Mouse (Mus musculus) kidney, embryonic 15.5 days (tissue): Measurements from ENCODE around the gene Gtf3c1. TPM values are rescaled to one million over a fixed set of nuclear protein-coding genes. Genes with fewer than 3 reads are reported as not detected.

Experiments
- ATAC-seq: fragments of 200-750 bp; cut with Nextera tagmentation; replicated peaks from 2 replicates; pipeline ENCODE4 v1.8.0; 2017; ENCODE audit warnings: moderate TSS enrichment; ENCODE audit not compliant: low FRiP score
- H3K27ac ChIP-seq: fragments of 300-500 bp; sonication (generic); 2 replicates; pipeline ENCODE4 v1.5.1; 2015; ENCODE audit warnings: mild to moderate bottlenecking, inconsistent platforms
- H3K27me3 ChIP-seq: fragments of 300-500 bp; sonication (generic); 2 replicates; pipeline ENCODE4 v1.6.1; 2015; ENCODE audit warnings: inconsistent platforms
- H3K36me3 ChIP-seq: fragments of 300-500 bp; sonication (generic); 2 replicates; pipeline ENCODE4 v1.6.1; 2015; ENCODE audit warnings: inconsistent platforms
- H3K4me1 ChIP-seq: fragments of 300-500 bp; sonication (generic); 2 replicates; pipeline ENCODE4 v1.6.1; 2015; ENCODE audit warnings: inconsistent platforms
- H3K4me2 ChIP-seq: fragments of 300-500 bp; sonication (generic); 2 replicates; pipeline ENCODE4 v1.6.1; 2015; ENCODE audit warnings: moderate library complexity, mild to moderate bottlenecking, inconsistent platforms
- H3K4me3 ChIP-seq: fragments of 300-500 bp; sonication (generic); replicated peaks from 2 replicates; pipeline ENCODE4 v1.5.1; 2015; ENCODE audit warnings: mild to moderate bottlenecking, inconsistent platforms
- H3K9ac ChIP-seq: fragments of 300-500 bp; sonication (generic); 2 replicates; pipeline ENCODE4 v1.6.1; 2015; ENCODE audit warnings: mild to moderate bottlenecking, inconsistent platforms
- H3K9me3 ChIP-seq: fragments of 300-500 bp; sonication (generic); replicated peaks from 2 replicates; pipeline ENCODE4 v1.6.1; 2016; ENCODE audit warnings: inconsistent platforms
- WGBS: fragments of 180-500 bp; shearing (Covaris S2); methylation state at CpG from one replicate; pipeline ENCODE4 v1.1.7; 2015; ENCODE audit warnings: mixed read lengths; 5-methylcytosine and 5-hydroxymethylcytosine counted together
- polyA plus RNA-seq: library from polyadenylated mRNA; unstranded; fragments of >200 nt; fragmentation: Nextera tagmentation; extraction: Ambion mirVana; gene quantifications from 2 replicates; pipeline ENCODE4 v1.2.1, GENCODE M21; 2015

Gene Gtf3c1
- polyA plus RNA-seq = 28.2 and 30.6 TPM in 2 replicates

DNA sequence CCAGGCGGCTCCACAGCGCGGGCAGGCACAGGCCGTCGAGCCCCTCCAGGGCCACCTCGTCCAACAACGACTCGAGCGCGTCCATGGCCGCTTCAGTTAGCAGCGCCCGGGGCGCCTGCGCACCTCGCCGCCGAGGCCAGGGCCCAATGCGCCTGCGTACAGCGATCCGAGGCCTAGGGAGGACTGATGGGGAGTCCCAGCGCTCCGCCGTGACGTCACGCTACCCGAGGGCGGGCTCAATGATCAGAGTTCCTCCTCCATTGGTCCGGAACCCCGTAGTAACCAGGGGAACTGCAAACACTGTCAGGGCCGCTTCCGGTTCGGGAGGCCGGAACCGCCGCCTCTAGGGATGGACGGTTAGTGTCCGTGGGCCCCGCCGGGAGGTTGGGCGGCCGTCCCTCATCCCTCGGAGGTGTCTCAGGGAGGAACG is at the start of gene Gtf3c1, which contains the start of gene D430042O09Rik:
TSS of gene Gtf3c1 (minus strand) at position 188 of the 430 bp plus-strand sequence.
TSS of gene D430042O09Rik (plus strand) at position 296 of the 430 bp plus-strand sequence.
- Histone ChIP-seq H3K4me3 (peak within 1 kb of the TSS; percentile 92), H3K4me2 (peak within 1 kb of the TSS; percentile 80), H3K27ac (peak within 1 kb of the TSS; percentile 97), H3K9ac (peak within 1 kb of the TSS; percentile 93), H3K27me3 (no peaks in the 10 kb centered on the region), H3K4me1 (peaks cover 34% of the 10 kb centered on the region), H3K36me3 (peaks cover 18% of the 10 kb centered on the region), H3K9me3 (no peaks in the 10 kb centered on the region)
- ATAC-seq = peak; percentile 98
- under 1% methylated on average over 45 of the region's 45 CpGs for WGBS

DNA sequence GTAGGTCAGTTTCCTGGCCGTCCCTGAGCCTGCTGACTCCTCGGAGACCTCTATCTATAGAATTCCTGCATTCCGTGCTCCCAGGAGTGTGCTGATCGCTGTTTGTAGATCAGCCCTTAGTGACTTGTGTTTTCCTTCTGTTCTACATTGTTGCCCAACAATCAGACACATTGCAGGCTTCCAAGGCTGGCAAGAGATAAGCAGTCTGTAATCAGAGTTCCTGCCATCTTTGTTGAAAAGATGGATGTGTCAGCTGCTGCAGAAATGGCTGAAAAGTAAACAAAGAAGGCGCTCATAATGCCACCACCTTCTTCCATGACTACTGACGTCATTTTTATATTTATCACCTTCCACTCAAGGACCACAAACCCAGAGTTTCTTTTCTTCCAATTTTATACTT is 49.2 kb upstream of the Gtf3c1 start:
- 72% methylated on average over 6 of the region's 6 CpGs for WGBS
- H3K4me3 ChIP-seq = no peak overlapping the region
- no peak for ATAC-seq
- peaks cover 19% of the 10 kb centered on the region; the same call in 1 of the 2 replicates for H3K36me3 ChIP-seq
- no peaks in the 10 kb centered on the region for H3K27me3 ChIP-seq
- no peaks in the 10 kb centered on the region for H3K9me3 ChIP-seq
- no peak overlapping the region for H3K9ac ChIP-seq
- H3K4me2 ChIP-seq = no peak overlapping the region
- H3K4me1 ChIP-seq = 0 out of 2 replicates have a peak, but pooled peaks cover 3% of the 10 kb centered on the region
- H3K27ac ChIP-seq = no peak overlapping the region

DNA sequence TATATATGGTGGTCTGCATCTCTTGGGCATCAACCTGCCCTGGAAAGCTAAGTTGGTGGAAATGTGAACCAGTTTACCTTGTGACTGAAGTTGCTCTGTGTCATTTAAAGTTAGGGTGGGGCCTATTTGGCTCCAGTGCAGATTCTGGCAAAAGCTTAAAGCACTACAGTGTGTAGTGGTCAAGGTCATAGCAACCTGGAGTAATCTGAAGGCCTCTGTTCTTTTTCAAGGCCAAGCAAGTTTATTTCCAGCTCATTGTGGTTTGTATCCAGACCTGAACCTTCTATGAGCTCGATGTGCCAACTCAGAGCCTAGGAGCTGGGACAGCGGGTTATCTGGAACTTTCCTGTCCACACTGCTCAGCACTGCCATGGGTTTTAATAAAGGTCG is 45.7 kb upstream of the Gtf3c1 start:
- 0 out of 2 replicates have a peak, but pooled peaks cover 3% of the 10 kb centered on the region for H3K4me1 ChIP-seq
- no peaks in the 10 kb centered on the region for H3K36me3 ChIP-seq
- ATAC-seq = no peak
- H3K4me3 ChIP-seq = no peak overlapping the region
- H3K9me3 ChIP-seq = no peaks in the 10 kb centered on the region
- no peak overlapping the region for H3K9ac ChIP-seq
- H3K27ac ChIP-seq = no peak overlapping the region
- no peak overlapping the region for H3K4me2 ChIP-seq
- WGBS = 87% methylated on average over 3 of the region's 3 CpGs
- no peaks in the 10 kb centered on the region for H3K27me3 ChIP-seq

DNA sequence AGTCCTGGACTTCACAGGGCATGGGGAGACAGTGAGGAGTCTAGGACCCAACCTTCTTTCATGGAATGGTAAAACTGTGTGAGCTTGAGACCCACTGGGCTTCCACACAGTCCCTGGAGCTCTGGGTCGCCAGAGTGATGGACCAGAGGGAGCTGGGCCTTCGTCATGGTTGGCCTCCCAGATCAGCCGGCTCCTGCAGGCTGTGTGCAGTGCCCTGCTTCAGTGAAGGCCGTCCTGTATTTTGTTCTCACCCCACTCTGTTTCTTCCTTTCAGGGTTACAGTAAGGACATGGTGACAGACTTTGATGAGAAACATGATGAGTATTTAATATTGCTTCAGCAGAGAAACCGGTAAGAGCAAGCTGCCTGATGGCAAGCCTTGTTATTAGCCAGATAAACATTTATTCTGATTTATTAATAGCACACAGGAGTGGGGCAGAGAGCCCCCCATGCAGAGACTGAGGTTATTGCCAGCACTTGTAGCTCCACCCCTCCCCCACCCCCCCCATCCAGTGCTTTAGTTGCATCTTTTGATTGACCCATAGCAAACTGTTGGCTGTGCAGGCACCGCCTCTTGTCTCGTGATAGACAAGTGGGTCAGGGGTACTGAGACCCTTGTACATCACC is 45.2 kb upstream of the Gtf3c1 start:
- no peak overlapping the region for H3K9ac ChIP-seq
- H3K9me3 ChIP-seq = no peaks in the 10 kb centered on the region
- WGBS = 55% methylated on average over 7 of the region's 7 CpGs
- no peaks in the 10 kb centered on the region for H3K27me3 ChIP-seq
- 0 out of 2 replicates have a peak, but pooled peaks cover 3% of the 10 kb centered on the region for H3K4me1 ChIP-seq
- H3K27ac ChIP-seq = no peak overlapping the region
- no peak overlapping the region for H3K4me3 ChIP-seq
- H3K4me2 ChIP-seq = no peak overlapping the region
- 0 out of 2 replicates have a peak, but pooled peaks have one; percentile 56 for ATAC-seq
- no peaks in the 10 kb centered on the region for H3K36me3 ChIP-seq

DNA sequence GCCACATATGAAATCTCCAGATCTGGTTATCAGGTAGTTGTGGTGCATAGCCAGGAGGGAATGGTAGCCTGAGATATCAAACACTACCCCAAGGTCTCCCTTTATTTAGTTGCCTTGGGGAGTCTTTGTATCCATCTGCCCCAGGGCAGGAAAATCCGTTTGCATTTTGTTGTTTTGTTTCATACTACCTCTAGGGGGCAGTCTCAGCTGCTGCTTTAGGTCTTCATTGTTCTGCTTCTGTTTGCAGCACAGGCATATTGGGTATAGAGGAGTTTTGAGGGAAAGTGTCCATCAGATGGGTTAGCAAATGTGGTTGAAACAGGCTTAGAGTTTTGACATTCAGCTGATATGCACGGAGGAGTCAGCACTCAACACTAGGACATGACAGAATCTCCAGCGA is 40.6 kb upstream of the Gtf3c1 start:
- H3K4me1 ChIP-seq = no peaks in the 10 kb centered on the region
- no peak overlapping the region for H3K4me3 ChIP-seq
- no peaks in the 10 kb centered on the region for H3K9me3 ChIP-seq
- no peak overlapping the region for H3K27ac ChIP-seq
- H3K36me3 ChIP-seq = no peaks in the 10 kb centered on the region
- H3K27me3 ChIP-seq = no peaks in the 10 kb centered on the region
- no peak overlapping the region for H3K4me2 ChIP-seq
- ATAC-seq = no peak
- WGBS = 55% methylated on average over 3 of the region's 3 CpGs
- no peak overlapping the region for H3K9ac ChIP-seq

DNA sequence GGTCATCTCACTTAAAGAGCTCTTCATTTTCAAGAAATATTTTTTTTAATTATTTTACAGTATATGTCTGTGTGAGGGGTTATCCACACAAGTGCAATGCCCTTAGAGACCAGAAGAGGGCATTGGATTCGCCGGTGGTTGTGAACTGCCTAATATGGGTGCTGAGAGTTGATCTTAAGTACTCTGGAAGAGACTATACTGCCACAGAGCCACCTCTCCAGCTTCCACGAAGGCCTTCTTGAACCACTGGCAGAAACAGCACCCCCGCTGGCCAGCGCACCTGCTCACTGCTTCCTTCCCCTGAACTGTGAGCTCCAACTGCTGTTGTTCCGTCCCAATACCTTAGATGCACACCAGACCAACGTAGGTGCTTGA is 39.7 kb upstream of the Gtf3c1 start:
- H3K9me3 ChIP-seq = no peaks in the 10 kb centered on the region
- H3K9ac ChIP-seq = no peak overlapping the region
- H3K4me3 ChIP-seq = no peak overlapping the region
- H3K27me3 ChIP-seq = no peaks in the 10 kb centered on the region
- H3K4me2 ChIP-seq = no peak overlapping the region
- 66% methylated on average over 7 of the region's 7 CpGs for WGBS
- no peak for ATAC-seq
- no peak overlapping the region for H3K27ac ChIP-seq
- no peaks in the 10 kb centered on the region for H3K36me3 ChIP-seq
- H3K4me1 ChIP-seq = no peaks in the 10 kb centered on the region

DNA sequence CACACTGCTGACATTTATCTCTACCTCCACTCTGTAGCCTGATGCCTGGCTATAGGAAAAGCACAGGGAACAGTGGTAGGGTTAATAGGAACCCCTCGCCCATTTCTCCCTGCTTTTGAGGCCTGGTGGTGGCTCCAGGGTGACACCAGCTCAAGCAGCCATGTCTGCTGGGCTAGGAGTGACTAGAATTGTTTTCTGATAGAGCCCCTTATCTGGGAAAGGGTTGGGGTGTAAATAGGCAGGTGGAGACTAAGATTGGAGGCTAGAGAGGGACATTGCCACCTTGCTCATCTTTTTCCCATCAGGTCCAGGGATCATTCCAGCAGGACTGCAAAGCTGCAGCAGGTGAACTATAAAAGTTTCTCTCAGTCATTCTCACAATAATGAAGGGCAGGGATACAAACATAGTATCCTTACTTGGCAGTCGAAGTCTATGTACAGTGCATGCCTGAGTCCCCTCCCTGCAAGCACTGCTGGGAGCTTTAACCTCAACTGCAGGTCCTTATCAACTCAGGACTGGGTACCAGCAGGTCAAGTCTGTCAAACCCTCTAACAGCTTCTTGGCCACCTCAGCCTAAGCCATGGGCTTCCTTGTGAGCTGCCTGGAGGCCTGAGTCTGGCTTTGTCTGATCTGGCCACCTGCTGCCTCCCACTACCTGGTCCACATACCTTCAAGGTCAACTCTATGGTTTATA is 39.2 kb upstream of the Gtf3c1 start:
- Histone ChIP-seq H3K4me1 (peaks cover under 1% of the 10 kb centered on the region; the same call in 1 of the 2 replicates), H3K27me3 (no peaks in the 10 kb centered on the region), H3K4me3 (no peak overlapping the region), H3K9me3 (no peaks in the 10 kb centered on the region), H3K4me2 (no peak overlapping the region), H3K36me3 (no peaks in the 10 kb centered on the region), H3K27ac (no peak overlapping the region), H3K9ac (no peak overlapping the region)
- ATAC-seq = no peak
- WGBS = 90% methylated on average over 2 of the region's 2 CpGs

DNA sequence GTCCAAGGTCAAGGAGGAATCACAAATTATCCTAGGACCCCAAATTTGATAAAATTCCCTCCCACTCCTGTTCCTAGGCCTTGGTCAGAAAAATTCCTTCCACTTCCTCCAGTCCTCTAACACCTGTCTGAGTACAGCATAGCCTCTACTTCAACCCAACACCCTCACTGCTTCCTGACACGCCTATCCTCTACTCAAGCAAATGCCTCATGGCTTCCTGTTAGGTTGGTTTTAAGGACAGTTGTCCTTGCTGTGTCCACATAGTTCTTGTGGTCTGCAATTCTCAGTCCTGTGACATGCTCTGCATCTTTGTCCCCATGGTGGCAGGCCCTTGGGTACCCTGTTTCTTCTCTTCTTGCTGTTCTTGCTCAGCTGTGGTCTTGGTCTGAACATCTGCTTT is 37.2 kb upstream of the Gtf3c1 start:
- H3K4me2 ChIP-seq = no peak overlapping the region
- no peak overlapping the region for H3K27ac ChIP-seq
- H3K4me1 ChIP-seq = peaks cover 8% of the 10 kb centered on the region
- no peak for ATAC-seq
- no peak overlapping the region for H3K4me3 ChIP-seq
- no peaks in the 10 kb centered on the region for H3K27me3 ChIP-seq
- H3K36me3 ChIP-seq = no peaks in the 10 kb centered on the region
- no peak overlapping the region for H3K9ac ChIP-seq
- no peaks in the 10 kb centered on the region for H3K9me3 ChIP-seq
- WGBS = 75% methylated on average over 1 of the region's 1 CpGs

DNA sequence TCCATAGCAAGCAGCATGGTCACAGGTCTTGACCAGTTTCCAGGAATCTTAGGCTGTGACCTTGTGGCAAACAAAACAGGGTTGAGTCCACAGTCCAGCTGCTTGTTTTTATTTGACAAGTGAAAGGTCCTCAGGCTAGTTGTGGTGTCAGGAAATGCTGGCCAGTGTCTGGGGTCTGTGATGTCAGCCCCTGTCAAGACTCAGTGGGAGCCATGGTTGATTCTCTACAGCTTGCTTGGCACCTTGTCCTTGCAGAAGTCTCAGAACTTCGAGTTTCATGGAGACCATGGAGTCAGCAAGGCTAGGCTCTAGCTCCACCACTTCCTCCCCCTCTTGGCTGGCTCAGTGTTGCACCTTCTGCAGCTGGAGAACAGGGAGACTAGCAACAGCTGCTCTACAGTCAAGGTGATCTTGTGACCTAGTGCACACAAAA is 33.7 kb upstream of the Gtf3c1 start:
- Histone ChIP-seq H3K4me3 (no peak overlapping the region), H3K36me3 (no peaks in the 10 kb centered on the region), H3K27ac (no peak overlapping the region), H3K9me3 (no peaks in the 10 kb centered on the region), H3K4me2 (no peak overlapping the region), H3K27me3 (no peaks in the 10 kb centered on the region), H3K4me1 (peaks cover 8% of the 10 kb centered on the region), H3K9ac (no peak overlapping the region)
- no peak for ATAC-seq
- 44% methylated on average over 1 of the region's 1 CpGs for WGBS

DNA sequence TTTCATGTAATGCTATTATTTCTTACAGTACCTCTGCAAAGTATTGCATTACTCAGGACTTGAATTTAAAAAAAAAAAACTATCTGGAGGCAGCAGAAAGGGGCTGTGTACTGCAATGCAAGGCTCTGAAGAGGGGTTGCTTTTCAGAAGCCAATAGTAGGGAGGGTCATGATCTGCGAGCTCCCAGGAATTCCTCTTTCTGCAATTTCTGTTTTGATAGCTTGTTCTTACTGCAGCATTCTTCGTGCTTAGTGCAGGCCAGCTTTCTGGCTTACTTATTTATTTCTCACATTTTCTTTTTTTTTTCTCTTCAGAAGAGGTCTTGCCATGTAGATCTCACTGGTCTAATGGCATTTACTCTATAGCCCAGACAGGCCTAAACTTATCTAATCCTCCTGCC is 32.9 kb upstream of the Gtf3c1 start:
- 51% methylated on average over 2 of the region's 2 CpGs for WGBS
- Histone ChIP-seq H3K27me3 (no peaks in the 10 kb centered on the region), H3K27ac (no peak overlapping the region), H3K4me3 (no peak overlapping the region), H3K4me1 (peaks cover 8% of the 10 kb centered on the region), H3K9ac (no peak overlapping the region), H3K36me3 (no peaks in the 10 kb centered on the region), H3K9me3 (no peaks in the 10 kb centered on the region), H3K4me2 (no peak overlapping the region)
- ATAC-seq = no peak

DNA sequence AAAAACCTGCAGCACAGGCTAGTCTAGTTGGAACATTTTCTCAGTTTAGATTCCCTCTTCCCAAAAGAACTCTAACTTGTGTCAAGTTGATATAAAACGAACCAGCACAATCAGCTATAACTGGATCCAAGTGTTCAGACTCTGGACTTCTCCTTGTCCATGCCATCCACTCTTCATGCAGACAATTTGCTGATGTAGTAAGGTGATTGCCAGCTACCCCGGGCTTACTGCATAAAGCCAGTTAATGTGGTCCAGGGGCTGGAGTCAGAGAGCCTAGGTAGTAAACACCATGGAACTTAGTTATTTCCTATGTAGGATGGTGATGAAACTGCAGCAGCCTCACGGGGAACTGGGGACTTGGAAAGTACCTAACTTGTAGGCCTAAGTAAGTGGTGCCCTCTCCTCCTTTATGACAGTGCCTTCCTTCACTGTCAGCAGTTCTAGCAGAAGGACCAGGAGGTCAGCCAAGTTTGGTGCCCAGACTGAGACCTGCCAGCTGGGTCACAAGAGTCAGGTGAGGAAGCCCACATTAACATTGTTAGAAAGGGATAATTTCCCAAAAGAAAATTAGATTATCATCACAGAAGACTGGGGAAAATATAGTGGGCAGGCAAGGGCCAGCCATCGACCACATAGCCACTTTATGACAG is 28.9 kb upstream of the Gtf3c1 start:
- peaks cover 5% of the 10 kb centered on the region for H3K4me1 ChIP-seq

DNA sequence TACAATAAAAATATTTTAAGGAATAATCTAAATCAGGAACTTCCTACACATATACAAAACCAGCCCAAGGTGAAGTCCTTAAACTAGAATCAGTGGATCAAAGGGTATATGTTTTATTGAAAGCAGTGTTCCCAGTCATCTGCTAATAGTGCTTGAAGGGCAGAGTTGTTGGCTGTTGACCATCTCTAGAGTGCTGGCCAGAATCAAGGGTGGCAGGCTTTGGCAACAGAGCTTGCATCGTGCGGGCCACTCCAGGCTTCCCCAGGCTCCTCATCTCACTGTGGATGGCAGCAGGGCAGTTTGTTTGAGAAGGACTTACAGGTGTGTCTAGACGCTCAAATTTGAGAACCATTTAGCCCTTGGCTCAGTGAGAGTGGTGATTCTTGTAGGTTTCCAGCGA is 26.2 kb upstream of the Gtf3c1 start:
- Histone ChIP-seq H3K9ac (no peak overlapping the region), H3K4me2 (no peak overlapping the region), H3K27me3 (no peaks in the 10 kb centered on the region), H3K36me3 (no peaks in the 10 kb centered on the region), H3K27ac (no peak overlapping the region), H3K4me1 (no peaks in the 10 kb centered on the region), H3K4me3 (no peak overlapping the region), H3K9me3 (no peaks in the 10 kb centered on the region)
- WGBS = 89% methylated on average over 4 of the region's 4 CpGs
- ATAC-seq = no peak

More for the DNA sequence above, 28.9 kb upstream of the Gtf3c1 start:
- no peak for ATAC-seq
- Histone ChIP-seq H3K36me3 (no peaks in the 10 kb centered on the region), H3K9me3 (no peaks in the 10 kb centered on the region), H3K4me3 (no peak overlapping the region), H3K9ac (no peak overlapping the region), H3K27ac (no peak overlapping the region), H3K4me2 (no peak overlapping the region), H3K27me3 (no peaks in the 10 kb centered on the region)
- WGBS = 85% methylated on average over 4 of the region's 4 CpGs
